Mouse (Mus musculus) splenic B cell, adult 2 months (primary cell): ENCODE results near the gene Focad.

Experiments
- DNase-seq: peaks from one replicate; pipeline ENCODE4 v3.0.0-alpha.2; 2011; ENCODE audit warnings: low read depth, low spot score
- H3K27me3 ChIP-seq: 2 replicates; pipeline ENCODE4 v1.6.1; 2012; ENCODE audit warnings: mild to moderate bottlenecking, low read length, moderate library complexity, mixed read lengths; ENCODE audit not compliant: control insufficient read depth, poor library complexity, insufficient read depth, severe bottlenecking
- H3K36me3 ChIP-seq: 2 replicates; pipeline ENCODE4 v1.6.1; 2012; ENCODE audit warnings: mild to moderate bottlenecking, low read length, moderate library complexity, mixed read lengths; ENCODE audit not compliant: control insufficient read depth, poor library complexity, insufficient read depth, severe bottlenecking

Gene Focad

DNA sequence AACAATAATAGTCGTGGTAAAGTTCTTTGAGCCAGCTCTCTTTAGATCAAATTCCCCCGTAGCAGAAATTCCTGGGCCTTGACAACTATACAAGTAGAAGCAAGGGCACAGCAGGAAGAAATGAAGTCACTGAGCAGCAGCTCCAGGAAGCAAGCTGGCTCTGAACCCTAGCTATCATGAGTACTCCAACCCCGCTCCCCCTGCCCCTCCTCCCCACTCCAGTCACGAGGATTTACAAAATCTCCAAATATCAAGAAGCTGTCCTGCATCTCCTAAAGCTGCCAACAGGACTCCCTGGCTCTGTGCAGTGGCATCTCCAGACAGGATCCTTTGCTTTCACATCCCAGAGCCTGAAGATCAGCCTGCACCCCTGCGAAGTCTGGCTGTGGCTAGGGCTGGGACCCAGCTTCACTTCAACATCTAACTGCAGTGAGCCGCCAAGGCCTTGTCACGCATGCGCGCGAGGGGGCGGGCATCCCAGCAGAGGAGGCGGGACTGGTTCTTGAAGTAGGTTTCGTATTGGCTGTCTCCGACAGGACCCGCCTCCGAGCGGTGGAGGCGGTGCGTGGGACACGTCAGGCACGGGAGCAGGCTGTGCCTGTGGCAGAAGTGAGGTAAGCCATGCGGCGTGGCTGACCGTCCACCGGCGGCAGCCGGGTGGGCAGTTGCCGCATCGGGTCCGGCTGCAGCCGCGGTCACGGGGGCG, at the start of gene Focad:
Gene Focad, plus strand, starts transcription at position 568 of the 706 bp plus-strand sequence.
- Histone ChIP-seq H3K36me3 (no peaks in the 10 kb centered on the region), H3K27me3 (no peaks in the 10 kb centered on the region)
- peak; percentile 97 for DNase-seq

DNA sequence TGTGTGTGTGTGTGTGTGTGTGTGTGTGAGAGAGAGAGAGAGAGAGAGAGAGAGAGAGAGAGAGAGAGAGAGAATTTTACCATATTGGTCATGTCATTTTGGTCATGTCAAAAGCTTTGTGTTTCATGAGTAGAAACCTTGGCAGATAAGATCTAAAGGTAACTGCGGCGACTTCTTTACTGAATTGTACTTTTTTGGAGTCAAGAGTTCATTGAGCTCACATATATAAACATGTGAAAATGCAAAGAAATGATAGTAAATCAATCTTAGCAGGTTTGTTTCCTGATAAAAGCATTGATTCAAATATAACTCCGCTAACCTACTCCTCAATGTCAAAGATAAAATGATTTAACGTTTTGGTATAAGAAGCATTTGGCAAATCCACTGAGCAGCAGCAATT, 49.3 kb upstream of the Focad start:
- H3K36me3 ChIP-seq = no peaks in the 10 kb centered on the region
- H3K27me3 ChIP-seq = no peaks in the 10 kb centered on the region
- no peak for DNase-seq

DNA sequence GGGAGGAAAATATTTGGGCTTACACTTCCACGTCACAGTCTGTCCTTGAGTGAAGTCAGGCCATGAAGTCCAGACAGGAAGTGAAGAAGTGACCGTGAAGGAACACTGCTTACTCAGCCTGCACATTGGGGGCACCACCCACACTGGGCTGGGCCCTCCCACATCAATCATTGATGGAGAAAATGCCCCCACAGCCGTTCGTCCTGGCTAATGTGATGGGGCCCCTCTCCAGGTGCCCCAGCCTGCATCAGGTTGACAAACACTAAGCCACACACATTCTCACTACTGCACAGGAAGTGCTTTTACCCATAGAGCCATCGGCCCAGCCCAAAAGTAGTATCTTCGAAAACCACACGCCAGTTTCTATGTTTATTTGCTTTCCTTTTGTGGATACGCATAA, 48.1 kb upstream of the Focad start:
- Histone ChIP-seq H3K36me3 (no peaks in the 10 kb centered on the region), H3K27me3 (no peaks in the 10 kb centered on the region)
- DNase-seq = peak; percentile 13

DNA sequence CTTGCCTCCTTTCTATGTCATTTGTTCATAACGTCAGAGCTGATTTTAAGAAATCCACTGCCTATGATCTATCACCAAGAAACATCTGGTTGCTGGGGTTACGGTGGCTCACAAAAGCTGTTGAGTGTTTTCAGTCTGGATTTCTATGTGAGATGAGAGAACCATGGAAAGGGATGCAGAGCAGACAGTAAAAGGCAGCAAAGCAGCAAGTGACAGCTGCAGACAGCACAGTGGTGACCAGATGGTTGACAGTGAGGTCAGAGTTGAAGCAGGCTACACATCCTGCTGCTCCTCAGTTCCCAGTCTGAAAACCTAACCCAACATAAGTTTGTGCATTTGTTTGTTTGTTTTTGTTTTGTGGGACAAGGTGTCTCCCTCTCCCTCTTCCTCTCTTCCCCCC, 19.0 kb upstream of the Focad start:
- DNase-seq = no peak
- Histone ChIP-seq H3K27me3 (no peaks in the 10 kb centered on the region; the same call in 1 of the 2 replicates), H3K36me3 (no peaks in the 10 kb centered on the region)

DNA sequence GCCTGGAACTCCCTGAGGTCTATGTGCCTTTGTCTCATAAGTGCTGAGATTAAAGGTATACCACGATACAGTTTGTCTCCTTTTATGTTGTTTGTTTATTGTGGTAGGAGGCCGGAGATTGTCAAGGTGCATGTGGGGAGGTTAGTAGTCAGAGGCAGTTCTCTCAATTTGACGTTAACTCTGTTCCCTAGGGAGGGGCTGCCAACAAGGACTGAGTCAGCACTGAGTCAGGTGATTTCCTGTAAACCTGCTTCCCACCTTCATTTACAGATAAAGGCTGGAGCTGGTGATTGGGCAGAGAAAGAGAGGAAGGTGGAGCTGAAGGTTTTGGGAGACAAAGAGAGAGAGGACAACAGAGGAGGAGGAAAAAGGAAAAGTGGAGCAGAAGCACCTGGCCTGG, 15.4 kb upstream of the Focad start:
- H3K36me3 ChIP-seq = no peaks in the 10 kb centered on the region
- H3K27me3 ChIP-seq = no peaks in the 10 kb centered on the region; the same call in 1 of the 2 replicates
- no peak for DNase-seq

DNA sequence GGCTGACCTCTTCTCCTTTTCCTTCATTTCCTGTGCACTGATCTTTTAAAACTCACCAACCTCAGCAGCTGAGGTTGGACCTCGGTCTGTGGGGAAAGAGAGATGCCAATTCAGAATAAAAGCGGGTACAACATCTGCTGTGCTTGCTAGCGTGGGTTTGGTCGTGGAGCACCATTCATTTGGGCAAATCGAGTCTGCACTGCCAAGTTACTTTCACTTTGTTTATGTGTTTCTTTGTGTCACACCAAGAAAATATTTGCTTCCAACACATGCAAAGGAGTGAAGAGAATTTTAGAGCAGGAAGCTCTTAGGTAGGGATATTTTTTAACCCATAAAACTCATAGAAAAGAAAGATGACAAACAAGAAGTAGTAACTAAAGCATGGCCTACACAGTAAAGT, 13.0 kb upstream of the Focad start:
- DNase-seq = no peak

DNA sequence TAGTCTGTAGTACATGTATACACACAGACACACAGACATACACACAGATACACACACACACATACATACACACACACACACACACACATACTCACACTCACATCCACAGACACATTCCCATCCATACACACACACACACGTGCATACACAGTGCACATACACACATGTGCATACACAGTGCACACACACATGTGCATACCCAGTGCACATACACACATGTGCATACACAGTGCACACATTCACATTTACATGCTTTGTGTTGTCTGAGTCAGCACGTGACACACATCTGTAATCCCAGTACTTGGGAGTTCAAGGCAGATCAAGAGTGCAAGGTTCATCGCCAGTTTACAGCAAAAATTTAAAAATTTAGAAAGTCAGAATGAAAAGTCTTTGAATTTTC, 12.5 kb upstream of the Focad start:
- no peaks in the 10 kb centered on the region for H3K36me3 ChIP-seq
- DNase-seq = no peak
- no peaks in the 10 kb centered on the region for H3K27me3 ChIP-seq

More for the DNA sequence above, 13.0 kb upstream of the Focad start:
- no peaks in the 10 kb centered on the region; the same call in 1 of the 2 replicates for H3K27me3 ChIP-seq
- no peaks in the 10 kb centered on the region for H3K36me3 ChIP-seq

DNA sequence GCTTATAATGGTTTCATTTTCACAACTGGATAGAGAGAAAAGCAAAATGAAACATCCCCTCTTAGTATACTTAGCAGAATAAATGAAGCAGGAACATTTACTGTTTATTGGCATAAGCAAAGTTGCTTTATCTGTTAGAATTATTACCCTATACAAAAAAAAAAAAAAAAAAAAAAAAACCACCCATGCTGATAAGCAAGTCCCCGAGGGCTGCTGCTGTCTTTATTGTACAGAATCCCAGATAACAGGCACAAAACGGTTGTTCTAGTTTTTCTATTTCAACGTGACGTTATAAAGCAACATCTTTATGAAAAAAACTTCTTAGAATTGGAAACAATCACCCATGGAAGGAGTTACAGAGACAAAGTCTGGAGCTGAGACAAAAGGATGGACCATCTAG, 12.0 kb upstream of the Focad start:
- no peaks in the 10 kb centered on the region for H3K27me3 ChIP-seq
- H3K36me3 ChIP-seq = no peaks in the 10 kb centered on the region
- no peak for DNase-seq

DNA sequence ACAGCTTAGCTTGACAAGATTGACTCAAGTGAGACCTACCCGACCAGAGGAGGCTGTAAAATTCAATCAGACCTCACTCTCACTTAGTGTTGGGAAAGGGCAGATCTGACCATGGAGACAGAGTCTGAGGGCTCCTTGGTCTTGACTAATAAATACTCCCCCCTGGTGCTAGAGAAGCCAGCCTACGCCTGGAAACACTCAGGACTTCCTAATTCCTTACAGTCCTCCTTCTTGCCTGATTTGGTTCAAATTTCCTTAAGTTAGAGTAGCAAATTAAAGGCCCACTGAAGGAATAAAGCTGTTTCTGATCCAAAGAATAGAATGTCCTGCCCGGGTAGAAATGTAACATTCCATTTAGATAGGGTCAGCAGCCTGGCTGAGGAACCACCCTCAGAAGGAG, 10.6 kb upstream of the Focad start:
- Histone ChIP-seq H3K36me3 (no peaks in the 10 kb centered on the region), H3K27me3 (no peaks in the 10 kb centered on the region)
- DNase-seq = no peak

DNA sequence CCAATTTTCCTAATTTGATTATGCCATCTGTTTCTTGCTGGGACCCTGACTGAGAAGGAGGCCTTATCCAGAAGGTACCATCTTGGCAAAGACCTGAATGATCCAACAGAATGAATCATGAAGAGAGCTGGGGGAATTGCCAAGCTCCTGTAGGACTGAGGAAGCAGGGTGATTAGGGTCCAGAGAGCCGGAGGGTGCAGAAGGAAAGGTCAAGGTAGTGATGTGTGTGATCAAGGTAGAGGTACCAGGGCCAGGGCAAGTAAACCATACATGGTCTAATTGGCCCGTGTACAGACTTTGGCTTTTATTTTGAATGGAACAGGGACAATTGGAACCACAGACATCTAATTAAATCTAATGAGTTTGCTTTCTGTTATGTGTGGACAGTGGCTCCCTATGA, 4.1 kb upstream of the Focad start:
- no peak for DNase-seq
- no peaks in the 10 kb centered on the region for H3K36me3 ChIP-seq
- no peaks in the 10 kb centered on the region for H3K27me3 ChIP-seq

DNA sequence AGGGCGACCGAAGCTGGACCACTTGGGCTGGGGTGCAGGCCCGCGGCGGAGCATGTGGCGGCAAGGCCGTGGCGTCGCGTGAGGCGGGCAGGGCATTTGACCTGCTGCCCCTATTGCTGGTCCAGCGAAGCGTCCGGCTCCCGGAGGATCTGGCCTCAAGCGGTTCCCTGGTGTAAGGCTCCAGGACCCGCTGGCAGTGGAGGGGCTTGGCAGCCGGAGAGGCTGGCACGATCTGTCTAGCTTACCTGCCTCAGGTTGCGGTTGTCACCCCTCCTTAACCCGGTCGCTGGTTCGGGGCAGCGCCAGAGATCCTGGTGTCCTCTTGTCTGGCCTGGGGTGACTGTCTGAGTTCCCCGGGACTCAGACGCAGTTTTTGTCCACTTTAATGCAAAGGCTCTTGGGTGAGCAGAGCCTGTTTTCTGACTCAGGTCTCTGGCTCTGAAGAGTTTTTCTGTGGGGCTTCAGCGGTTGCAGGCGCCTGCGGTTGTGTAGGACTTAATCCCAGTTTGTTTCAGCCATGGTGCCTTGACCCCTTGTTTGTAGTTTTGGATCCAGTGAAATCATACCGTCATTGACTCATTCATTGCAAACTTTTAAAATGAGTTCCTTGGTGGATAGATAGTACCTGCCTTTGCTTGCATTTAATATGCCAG, 465 bp downstream of the Focad start:
- H3K27me3 ChIP-seq = no peaks in the 10 kb centered on the region
- DNase-seq = no peak
- no peaks in the 10 kb centered on the region for H3K36me3 ChIP-seq

DNA sequence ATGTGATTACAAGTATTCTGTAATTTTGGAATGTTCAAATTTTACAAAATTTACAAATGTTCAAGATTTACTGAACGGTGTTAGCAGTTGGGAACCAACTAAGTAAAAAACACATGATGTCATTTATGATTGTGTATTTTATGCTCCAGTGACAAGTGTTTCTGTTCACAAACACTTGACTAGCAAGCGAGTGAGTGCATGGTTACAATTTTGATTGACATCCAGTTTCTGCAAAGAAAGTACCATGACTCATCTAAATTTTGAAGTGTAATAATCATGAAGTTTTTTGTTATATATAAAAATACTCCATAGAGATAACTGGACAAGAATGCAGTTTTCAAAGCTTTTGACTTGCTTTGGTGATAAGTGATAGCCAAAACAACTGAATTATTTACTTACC, 1.3 kb downstream of the Focad start:
- no peak for DNase-seq
- H3K36me3 ChIP-seq = no peaks in the 10 kb centered on the region
- no peaks in the 10 kb centered on the region for H3K27me3 ChIP-seq

DNA sequence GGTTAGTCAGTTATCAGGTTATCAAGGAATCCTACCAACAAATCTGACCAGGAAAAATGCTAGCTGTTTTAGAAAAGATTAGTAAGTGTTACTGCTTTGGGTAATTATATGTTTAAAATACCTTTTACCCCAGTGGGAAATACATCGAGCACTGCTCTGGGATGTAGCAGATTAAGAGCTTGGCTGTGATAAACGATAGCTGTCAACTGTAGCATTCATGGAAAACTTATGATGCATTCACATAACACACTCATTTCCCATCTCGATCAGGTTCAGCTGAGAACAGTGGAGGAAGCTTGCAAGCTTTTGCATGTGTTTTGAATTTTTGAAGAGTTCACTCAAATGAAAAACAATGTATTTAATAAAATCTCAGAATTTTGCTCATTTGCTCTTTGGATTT, 14.2 kb downstream of the Focad start:
- no peak for DNase-seq
- no peaks in the 10 kb centered on the region for H3K27me3 ChIP-seq
- no peaks in the 10 kb centered on the region for H3K36me3 ChIP-seq

DNA sequence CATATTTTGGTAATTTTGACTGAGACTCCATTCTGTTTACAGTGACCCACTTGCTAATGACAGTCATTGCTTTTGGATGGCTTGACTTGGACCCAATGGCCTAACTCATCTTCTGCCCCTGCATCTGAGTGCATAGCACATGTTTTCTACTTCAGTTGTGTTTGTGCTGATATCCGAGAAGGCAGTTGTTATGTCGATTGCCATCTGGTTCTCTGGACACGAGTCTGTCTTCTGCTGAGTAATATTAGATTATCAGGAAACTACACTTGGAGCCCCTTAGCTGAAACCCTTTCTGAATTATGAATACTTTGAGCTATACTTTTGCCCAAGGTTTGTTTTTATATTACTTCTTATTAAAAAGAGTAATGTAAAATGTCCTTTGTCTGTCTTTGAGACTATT, 22.9 kb downstream of the Focad start:
- Histone ChIP-seq H3K27me3 (no peaks in the 10 kb centered on the region), H3K36me3 (no peaks in the 10 kb centered on the region)
- DNase-seq = no peak

DNA sequence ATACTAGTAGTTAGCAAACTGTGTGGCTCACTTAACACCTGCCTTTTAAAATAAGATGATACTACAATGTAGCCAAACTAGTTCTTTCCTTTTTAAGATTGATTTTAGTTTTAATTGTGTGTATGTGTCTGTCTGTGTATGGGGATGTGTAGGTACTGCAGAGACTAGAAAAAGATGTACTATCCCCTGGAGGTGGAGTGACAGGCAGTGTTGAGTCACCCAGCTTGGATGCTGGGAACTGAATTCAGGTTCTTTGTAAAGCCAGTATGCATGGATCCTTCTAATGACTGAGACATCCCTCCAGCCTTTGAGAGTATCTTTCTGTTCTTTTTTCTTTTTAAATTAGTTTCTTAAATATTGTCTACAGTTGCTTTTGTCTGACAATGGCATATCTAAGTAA, 23.5 kb downstream of the Focad start:
- Histone ChIP-seq H3K36me3 (no peaks in the 10 kb centered on the region), H3K27me3 (no peaks in the 10 kb centered on the region)
- no peak for DNase-seq
